Mouse (Mus musculus): ENCODE measurements at regions not wholly inside any gene's neighbourhood (a gene's known extent, or its start where the extent isn't known, plus 50 kb on each side); places are given as distances from the start of the nearest gene placed in this dataset.

GRCm38 (mm10) chr2:51327081-51327480 is 178.2 kb upstream of the Rnd3 start:
- DNase-seq (ENCODE audit: low spot score), result no peak

- no peak for DNase-seq (ENCODE audit: low spot score)
Measured at GRCm38 (mm10) chr2:51321676-51322075, 172.8 kb upstream of the Rnd3 start.

GRCm38 (mm10) chr2:51316452-51316851 is 167.5 kb upstream of the Rnd3 start:
- DNase-seq (ENCODE audit: low spot score), result no peak

DNA sequence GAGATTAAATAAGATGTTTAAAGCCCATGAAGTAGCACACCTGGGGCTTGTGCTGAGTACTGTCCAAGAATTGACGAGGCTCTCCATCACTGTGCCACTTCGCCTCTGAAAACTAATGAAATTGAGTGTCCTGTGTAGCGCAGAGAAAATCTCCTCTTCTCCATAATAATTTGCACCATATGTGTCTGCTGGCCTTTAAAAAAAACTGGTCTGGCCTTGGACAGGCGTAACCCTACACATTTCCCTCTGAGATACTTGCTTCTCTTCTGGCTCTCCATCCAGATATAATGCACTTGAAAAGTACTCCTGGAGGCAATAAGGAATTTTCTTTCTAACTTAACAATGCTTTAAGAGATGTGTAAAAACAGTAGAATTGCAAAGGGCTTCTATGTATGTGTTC is 164.5 kb upstream of the Rnd3 start:
- DNase-seq (ENCODE audit: low spot score), result no peak

DNA sequence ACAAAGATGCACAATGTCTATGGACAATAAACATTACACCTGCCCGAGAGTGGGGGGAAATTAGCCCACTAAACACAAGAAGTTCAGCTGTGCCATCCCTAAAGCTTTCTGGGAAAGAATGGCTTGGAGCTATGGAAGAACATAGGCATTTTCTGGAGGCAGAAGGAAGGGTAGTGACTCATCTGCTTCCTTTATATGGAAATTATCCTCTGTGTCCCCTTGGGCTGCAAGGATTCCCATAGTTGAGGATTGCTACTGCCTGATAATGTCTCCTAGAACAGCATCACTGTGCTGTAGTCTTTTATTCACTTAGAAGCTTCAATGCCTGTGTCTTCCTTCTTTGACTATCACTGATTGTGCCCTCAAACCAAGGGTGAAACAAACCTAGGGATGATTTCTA is 157.3 kb upstream of the Rnd3 start:
- no peak for DNase-seq (ENCODE audit: low spot score)

DNA sequence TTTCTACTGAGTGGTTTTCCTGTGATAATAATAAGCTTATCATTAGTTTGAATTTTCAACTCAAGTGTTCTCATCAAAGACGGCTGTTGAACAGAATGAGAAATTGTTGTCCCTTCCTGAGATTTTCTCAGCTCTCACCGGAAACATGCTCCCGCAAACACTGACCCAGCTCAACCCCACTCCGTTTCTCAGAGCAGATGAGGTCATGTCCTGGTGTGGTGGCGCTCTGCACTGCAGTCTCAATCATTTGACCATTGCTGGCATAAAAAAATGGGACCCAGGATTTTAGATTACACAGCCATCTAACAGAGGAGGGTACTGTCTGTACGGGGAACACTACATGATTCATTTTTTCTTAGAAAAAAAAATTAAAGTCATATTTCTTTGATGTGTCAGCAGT is 156.5 kb upstream of the Rnd3 start:
- DNase-seq (ENCODE audit: low spot score), result no peak

- no peak for DNase-seq (ENCODE audit: low spot score)
Measured at GRCm38 (mm10) chr2:51304694-51305093, 155.8 kb upstream of the Rnd3 start.

- DNase-seq (ENCODE audit: low spot score), result no peak
Measured at GRCm38 (mm10) chr2:51290659-51291260, 141.8 kb upstream of the Rnd3 start.

- peak; percentile 20 for DNase-seq (ENCODE audit: low spot score)
Measured at GRCm38 (mm10) chr2:51288678-51289077, 139.8 kb upstream of the Rnd3 start.

- no peak for DNase-seq (ENCODE audit: low spot score)
Measured at GRCm38 (mm10) chr2:51285632-51286031, 136.7 kb upstream of the Rnd3 start.

DNA sequence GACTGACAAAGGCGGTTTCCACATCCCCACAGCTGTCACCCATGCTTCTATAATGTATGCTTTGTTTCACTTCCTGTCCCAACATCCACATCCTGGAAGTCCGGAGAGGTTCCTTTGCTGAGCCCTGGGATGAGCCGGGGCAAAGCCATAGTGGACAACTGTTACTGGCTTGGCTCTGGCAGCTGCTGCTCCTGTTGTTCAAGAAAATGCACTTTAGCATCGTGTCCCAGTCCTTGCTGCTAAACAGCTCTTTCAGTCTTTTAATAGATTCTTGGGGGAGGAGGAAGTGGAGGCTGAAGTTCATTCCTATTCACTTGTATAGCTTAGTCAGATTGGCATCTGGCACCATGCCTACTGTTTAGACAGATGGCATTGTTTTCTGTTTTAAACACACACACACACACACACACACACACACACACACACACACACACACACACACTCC is 135.9 kb upstream of the Rnd3 start:
- DNase-seq (ENCODE audit: low spot score), result no peak

- no peak for DNase-seq (ENCODE audit: low spot score)
Measured at GRCm38 (mm10) chr2:51279396-51280045, 130.6 kb upstream of the Rnd3 start.

DNA sequence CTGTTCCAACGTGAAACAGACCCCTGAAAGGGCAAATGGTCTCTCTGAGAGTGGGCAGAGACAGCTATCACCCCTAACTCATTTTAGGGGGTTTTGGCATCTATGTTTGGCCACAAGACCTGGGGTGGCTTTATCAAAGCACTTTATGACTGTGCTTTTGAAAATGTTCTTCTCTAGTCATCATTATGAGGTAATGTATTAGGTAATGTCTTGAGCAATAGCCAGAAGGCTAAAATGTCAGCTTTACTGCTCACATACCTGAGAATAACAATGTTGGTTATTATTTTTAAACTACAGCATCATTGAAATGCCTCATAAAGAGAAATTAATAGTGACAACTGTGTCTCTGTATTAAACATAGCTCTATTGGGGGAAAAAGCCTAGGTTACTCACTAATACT is 129.9 kb upstream of the Rnd3 start:
- DNase-seq (ENCODE audit: low spot score), result no peak

DNA sequence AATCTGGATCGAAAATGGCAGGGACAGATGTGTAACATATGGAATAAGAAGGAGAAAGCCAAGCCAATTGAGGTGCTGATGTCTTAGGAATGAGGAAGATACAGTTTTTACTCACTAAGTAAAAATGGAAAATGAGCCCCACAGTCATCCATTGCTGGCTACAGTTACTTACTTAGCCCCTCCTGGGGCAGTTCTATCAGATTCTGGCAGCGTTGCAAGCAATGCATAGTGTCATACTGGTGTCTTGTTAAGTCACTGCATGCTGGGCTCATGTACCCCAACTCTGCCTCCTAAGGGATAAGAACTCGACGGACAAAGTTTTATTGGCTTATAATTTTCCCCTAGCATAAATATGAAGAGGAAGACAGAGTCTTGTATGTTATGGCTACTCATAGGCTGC is 129.4 kb upstream of the Rnd3 start:
- DNase-seq (ENCODE audit: low spot score), result no peak

DNA sequence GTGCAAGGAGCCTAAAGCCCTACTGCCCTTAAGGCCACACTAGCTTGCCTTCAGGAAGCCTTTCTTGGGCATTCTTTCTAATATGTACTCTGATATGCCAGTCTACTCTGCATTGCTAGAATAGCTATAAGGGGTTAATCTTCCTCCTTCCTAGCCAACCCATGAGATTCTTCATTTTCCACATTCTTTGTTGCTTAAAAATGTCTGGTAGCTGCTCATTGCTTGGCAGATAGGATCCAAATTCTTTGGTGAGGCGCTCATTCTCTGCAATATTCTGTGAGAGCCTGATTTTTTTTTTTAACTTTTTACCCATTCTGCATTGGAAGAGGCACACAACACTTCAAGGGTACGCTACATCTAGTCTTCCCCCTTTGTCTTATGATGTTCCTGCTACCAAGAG is 127.7 kb upstream of the Rnd3 start:
- no peak for DNase-seq (ENCODE audit: low spot score)

- DNase-seq (ENCODE audit: low spot score), result no peak
Measured at GRCm38 (mm10) chr2:51273300-51273699, 124.4 kb upstream of the Rnd3 start.

GRCm38 (mm10) chr2:51268532-51268931 is 119.6 kb upstream of the Rnd3 start:
- DNase-seq (ENCODE audit: low spot score), result no peak

- DNase-seq (ENCODE audit: low spot score), result no peak
Measured at GRCm38 (mm10) chr2:51267662-51268061, 118.8 kb upstream of the Rnd3 start.

- no peak for DNase-seq (ENCODE audit: low spot score)
Measured at GRCm38 (mm10) chr2:51262506-51262905, 113.6 kb upstream of the Rnd3 start.

GRCm38 (mm10) chr2:51250798-51251197 is 101.9 kb upstream of the Rnd3 start:
- no peak for DNase-seq (ENCODE audit: low spot score)

GRCm38 (mm10) chr2:51241573-51241972 is 92.7 kb upstream of the Rnd3 start:
- no peak for DNase-seq (ENCODE audit: low spot score)

GRCm38 (mm10) chr2:51240000-51240399 is 91.1 kb upstream of the Rnd3 start:
- DNase-seq (ENCODE audit: low spot score), result no peak

DNA sequence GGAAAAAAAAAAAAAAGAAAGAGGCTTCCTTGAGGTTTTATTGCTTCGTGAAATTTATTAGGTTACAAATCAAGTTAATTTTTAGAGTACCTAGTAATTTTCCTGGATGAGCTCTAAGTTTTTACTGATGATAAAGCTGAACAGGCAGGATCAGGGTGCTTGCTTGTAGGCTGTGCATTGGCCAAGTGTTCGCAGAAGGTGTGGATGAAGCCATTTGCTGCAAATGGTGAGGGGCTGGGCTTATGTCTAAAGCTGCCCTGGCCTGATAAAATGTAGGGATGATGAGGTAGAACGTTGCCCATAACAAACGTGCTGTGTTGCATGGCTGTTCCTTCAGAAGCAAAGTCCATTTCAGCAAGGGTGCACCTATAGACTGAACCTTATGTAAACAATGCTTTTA is 90.1 kb upstream of the Rnd3 start:
- no peak for DNase-seq (ENCODE audit: low spot score)
